In genomic region chr2:168695027-168695403, GRCm38 (mm10) we compare ENCODE assay signal across 10 mouse cellular contexts. TPM values are rescaled to one million over a fixed set of nuclear protein-coding genes. Genes with fewer than 3 reads are reported as not detected.
A peak's percentile ranks its signal among the peaks of the same experiment; 100 is the strongest.
DNase-seq lines count a peak whose midpoint lies in the region; ATAC-seq and TF ChIP-seq lines count a peak whose summit lies in the region.
"Had no signal": no experiment of that assay in that cellular context is flagged by ENCODE, and none has a peak within 500 bp of the region (broad histone marks: within the 10 kb centered on the region; RNA-seq: fewer than 3 reads in every experiment).

No protein-coding gene starts in this region.

- DNase-seq in hindbrain, embryonic 10.5 days (ENCODE audit: low spot score) = no peak
- DNase-seq in midbrain, postnatal 0 days (ENCODE audit: low spot score) = no peak
- no peak for DNase-seq in forebrain, embryonic 14.5 days (ENCODE audit: low spot score)
- DNase-seq in spleen, postnatal 36 days (ENCODE audit: low spot score in 2 of 2) = no peak
- DNase-seq: cerebellum, adult 18-20 months; gastrocnemius, postnatal 14 days had no signal

- peaks cover 28% of the 10 kb centered on the region for H3K4me1 ChIP-seq in hindbrain, embryonic 10.5 days (replicated peaks)
- H3K4me1 ChIP-seq in hindbrain, embryonic 16.5 days (ENCODE audit: control insufficient read depth, insufficient read depth, low read depth, low read length) = peaks cover 5% of the 10 kb centered on the region; the same call in 1 of the 2 replicates
- peaks cover 17% of the 10 kb centered on the region for H3K4me1 ChIP-seq in midbrain, embryonic 12.5 days
- no peaks in the 10 kb centered on the region for H3K4me1 ChIP-seq in midbrain, postnatal 0 days (ENCODE audit: insufficient read depth, low read length)
- H3K4me1 ChIP-seq in forebrain, embryonic 14.5 days (ENCODE audit: control insufficient read depth, insufficient read depth, low read length) = peaks cover 6% of the 10 kb centered on the region; the same call in 1 of the 2 replicates
- peaks cover 10% of the 10 kb centered on the region; the same call in 1 of the 2 replicates for H3K4me1 ChIP-seq in neural tube, embryonic 15.5 days

- 0 out of 2 replicates have a peak, but pooled peaks cover 3% of the 10 kb centered on the region for H3K27me3 ChIP-seq in hindbrain, embryonic 10.5 days (ENCODE audit: insufficient read depth, poor library complexity, severe bottlenecking)
- H3K27me3 ChIP-seq in hindbrain, embryonic 16.5 days (replicated peaks; ENCODE audit: control insufficient read depth, insufficient read depth, low read length) = no peaks in the 10 kb centered on the region
- H3K27me3 ChIP-seq in midbrain, embryonic 12.5 days = 0 out of 2 replicates have a peak, but pooled peaks cover 3% of the 10 kb centered on the region
- no peaks in the 10 kb centered on the region for H3K27me3 ChIP-seq in midbrain, postnatal 0 days (ENCODE audit: insufficient read depth, low read length)
- no peaks in the 10 kb centered on the region for H3K27me3 ChIP-seq in forebrain, embryonic 14.5 days (replicated peaks; ENCODE audit: control insufficient read depth, insufficient read depth, low read length)
- no peaks in the 10 kb centered on the region for H3K27me3 ChIP-seq in neural tube, embryonic 15.5 days (replicated peaks)
- H3K27me3 ChIP-seq: hindbrain, embryonic 15.5 days had no signal

- H3K9me3 ChIP-seq in hindbrain, embryonic 10.5 days = no peaks in the 10 kb centered on the region
- H3K9me3 ChIP-seq in hindbrain, embryonic 16.5 days (ENCODE audit: control insufficient read depth, low read length) = no peaks in the 10 kb centered on the region
- H3K9me3 ChIP-seq in midbrain, embryonic 12.5 days = no peaks in the 10 kb centered on the region
- no peaks in the 10 kb centered on the region for H3K9me3 ChIP-seq in midbrain, postnatal 0 days (ENCODE audit: low read length)
- no peaks in the 10 kb centered on the region for H3K9me3 ChIP-seq in forebrain, embryonic 14.5 days (replicated peaks; ENCODE audit: control insufficient read depth, low read length)
- H3K9me3 ChIP-seq in neural tube, embryonic 15.5 days (replicated peaks) = no peaks in the 10 kb centered on the region
- H3K9me3 ChIP-seq: hindbrain, embryonic 15.5 days had no signal

- ATAC-seq in hindbrain, embryonic 16.5 days = no peak
- no peak for ATAC-seq in midbrain, embryonic 12.5 days (ENCODE audit: low FRiP score, low read depth)
- ATAC-seq in midbrain, postnatal 0 days (ENCODE audit: low FRiP score) = no peak
- no peak for ATAC-seq in forebrain, embryonic 14.5 days
- ATAC-seq in neural tube, embryonic 15.5 days (ENCODE audit: low FRiP score) = no peak

- peaks cover 22% of the 10 kb centered on the region for H3K36me3 ChIP-seq in hindbrain, embryonic 10.5 days
- peaks cover 9% of the 10 kb centered on the region; the same call in 1 of the 2 replicates for H3K36me3 ChIP-seq in hindbrain, embryonic 16.5 days (ENCODE audit: control insufficient read depth, insufficient read depth, low read length)
- peaks cover 30% of the 10 kb centered on the region for H3K36me3 ChIP-seq in midbrain, embryonic 12.5 days
- H3K36me3 ChIP-seq in midbrain, postnatal 0 days (ENCODE audit: insufficient read depth, low read length) = peaks cover 23% of the 10 kb centered on the region; the same call in 1 of the 2 replicates
- peaks cover 21% of the 10 kb centered on the region for H3K36me3 ChIP-seq in forebrain, embryonic 14.5 days (ENCODE audit: control insufficient read depth, insufficient read depth, low read length)
- peaks cover 32% of the 10 kb centered on the region for H3K36me3 ChIP-seq in neural tube, embryonic 15.5 days

- TF ChIP-seq CTCF in midbrain, postnatal 0 days (IDR thresholded peaks at IDR 0.05) = no peak

- no peak overlapping the region for H3K4me2 ChIP-seq in hindbrain, embryonic 16.5 days (ENCODE audit: low read length)
- peak overlapping the region; percentile 32; the same call in 1 of the 2 replicates for H3K4me2 ChIP-seq in midbrain, embryonic 12.5 days (replicated peaks)
- H3K4me2 ChIP-seq in midbrain, postnatal 0 days (ENCODE audit: low read depth, low read length, poor library complexity, severe bottlenecking) = no peak overlapping the region
- no peak overlapping the region for H3K4me2 ChIP-seq in forebrain, embryonic 14.5 days (ENCODE audit: low read length)
- H3K4me2 ChIP-seq in neural tube, embryonic 15.5 days = no peak overlapping the region
- H3K4me2 ChIP-seq: hindbrain, embryonic 15.5 days had no signal

- 82% methylated on average over 7 of the region's 7 CpGs for WGBS in hindbrain, embryonic 10.5 days
- WGBS in hindbrain, embryonic 16.5 days = 81% methylated on average over 7 of the region's 7 CpGs
- 87% methylated on average over 7 of the region's 7 CpGs for WGBS in midbrain, embryonic 12.5 days
- 85% methylated on average over 7 of the region's 7 CpGs for WGBS in midbrain, postnatal 0 days
- WGBS in forebrain, embryonic 14.5 days = 81% methylated on average over 7 of the region's 7 CpGs
- 80% methylated on average over 7 of the region's 7 CpGs for WGBS in neural tube, embryonic 15.5 days

- H3K4me3 ChIP-seq in hindbrain, embryonic 10.5 days = no peak overlapping the region
- H3K4me3 ChIP-seq in hindbrain, embryonic 16.5 days (ENCODE audit: low read length) = no peak overlapping the region
- H3K4me3 ChIP-seq in midbrain, embryonic 12.5 days = no peak overlapping the region
- no peak overlapping the region for H3K4me3 ChIP-seq in midbrain, postnatal 0 days (ENCODE audit: low read depth, low read length)
- H3K4me3 ChIP-seq in forebrain, embryonic 14.5 days (ENCODE audit: low read depth, low read length) = no peak overlapping the region
- no peak overlapping the region for H3K4me3 ChIP-seq in neural tube, embryonic 15.5 days (replicated peaks)
- H3K4me3 ChIP-seq: hindbrain, embryonic 15.5 days had no signal

- H3K9ac ChIP-seq in hindbrain, embryonic 16.5 days (ENCODE audit: low read depth, low read length) = no peak overlapping the region
- H3K9ac ChIP-seq in midbrain, embryonic 12.5 days (replicated peaks) = no peak overlapping the region
- H3K9ac ChIP-seq in midbrain, postnatal 0 days (replicated peaks; ENCODE audit: low read length, poor library complexity, severe bottlenecking) = no peak overlapping the region
- no peak overlapping the region for H3K9ac ChIP-seq in forebrain, embryonic 14.5 days (ENCODE audit: low read length)
- H3K9ac ChIP-seq in neural tube, embryonic 15.5 days (replicated peaks) = no peak overlapping the region
- H3K9ac ChIP-seq: hindbrain, embryonic 15.5 days had no signal

- peak overlapping the region; percentile 85 for H3K27ac ChIP-seq in hindbrain, embryonic 10.5 days
- H3K27ac ChIP-seq in hindbrain, embryonic 16.5 days (ENCODE audit: low read depth, low read length) = no peak overlapping the region
- H3K27ac ChIP-seq in midbrain, embryonic 12.5 days (replicated peaks) = peak overlapping the region; percentile 79
- no peak overlapping the region for H3K27ac ChIP-seq in midbrain, postnatal 0 days (ENCODE audit: low read depth, low read length)
- peak overlapping the region; percentile 60; the same call in 1 of the 2 replicates for H3K27ac ChIP-seq in forebrain, embryonic 14.5 days (ENCODE audit: low read depth, low read length)
- H3K27ac ChIP-seq in neural tube, embryonic 15.5 days (replicated peaks) = 0 out of 2 replicates have a peak overlapping the region, but pooled peaks have one; percentile 33
- H3K27ac ChIP-seq: hindbrain, embryonic 15.5 days had no signal

RNA-seq across cellular contexts. Expression of gene Atp9a, which starts 47.2 kb away (rescaled TPM):
- polyA plus RNA-seq in hindbrain, embryonic 10.5 days (2016; fragmentation: Nextera tagmentation; extraction: Ambion mirVana) = 14.6 and 20.1 TPM in 2 replicates
- polyA plus RNA-seq in hindbrain, embryonic 16.5 days (2015; fragmentation: Nextera tagmentation; extraction: Ambion mirVana) = 85.0 and 89.8 TPM in 2 replicates
- 41.0 and 42.9 TPM in 2 replicates for polyA plus RNA-seq in midbrain, embryonic 12.5 days (2016; fragmentation: Nextera tagmentation; extraction: Ambion mirVana)
- total RNA-seq in midbrain, postnatal 0 days (2014; rRNA removed) = 600 and 607 TPM in 2 replicates
- 159 and 163 TPM in 2 replicates for polyA plus RNA-seq in midbrain, postnatal 0 days (2015; fragmentation: Nextera tagmentation; extraction: Ambion mirVana)
- 42.4 and 46.2 TPM in 2 replicates for polyA plus RNA-seq in forebrain, embryonic 14.5 days (2014; fragmentation: Nextera tagmentation; extraction: Ambion mirVana)
- polyA plus RNA-seq in neural tube, embryonic 15.5 days (2015; fragmentation: Nextera tagmentation; extraction: Ambion mirVana) = 81.2 and 143 TPM in 2 replicates

Comparison
In these comparisons a context has a peak if more than half of its experiments do, and no peak if none do; other contexts are left out.
1. H3K27ac ChIP-seq: peak in hindbrain, embryonic 10.5 days (single experiment), midbrain, embryonic 12.5 days (single experiment), forebrain, embryonic 14.5 days (single experiment) and neural tube, embryonic 15.5 days (single experiment); none in hindbrain, embryonic 16.5 days (single experiment) and midbrain, postnatal 0 days (single experiment).